Mouse (Mus musculus) forebrain, embryonic 12.5 days (tissue): Measurements from ENCODE around the gene Mmp15. TPM values are rescaled to one million over a fixed set of nuclear protein-coding genes. Genes with fewer than 3 reads are reported as not detected.

ENCODE experiments used
- ATAC-seq: fragments of 200-750 bp; cut with Nextera tagmentation; 2 replicates; pipeline ENCODE4 v1.8.0; 2017; ENCODE audit warnings: moderate TSS enrichment; ENCODE audit not compliant: low FRiP score
- H3K27ac ChIP-seq: fragments of 300-500 bp; sonication (generic); 2 replicates; pipeline ENCODE4 v1.5.1; 2016; ENCODE audit warnings: mild to moderate bottlenecking
- H3K27me3 ChIP-seq: fragments of 300-500 bp; sonication (generic); 2 replicates; pipeline ENCODE4 v1.6.1; 2016; ENCODE audit warnings: mild to moderate bottlenecking
- H3K36me3 ChIP-seq: fragments of 300-500 bp; sonication (generic); replicated peaks from 2 replicates; pipeline ENCODE4 v1.6.1; 2016; ENCODE audit warnings: mild to moderate bottlenecking
- H3K4me1 ChIP-seq: fragments of 300-500 bp; sonication (generic); 2 replicates; pipeline ENCODE4 v1.6.1; 2016
- H3K4me2 ChIP-seq: fragments of 300-500 bp; sonication (generic); 2 replicates; pipeline ENCODE4 v1.6.1; 2016; ENCODE audit warnings: mild to moderate bottlenecking, moderate library complexity
- H3K4me3 ChIP-seq: fragments of 300-500 bp; sonication (generic); replicated peaks from 2 replicates; pipeline ENCODE4 v1.5.1; 2016; ENCODE audit warnings: mild to moderate bottlenecking
- H3K9ac ChIP-seq: fragments of 300-500 bp; sonication (generic); 2 replicates; pipeline ENCODE4 v1.6.1; 2016; ENCODE audit warnings: mild to moderate bottlenecking
- H3K9me3 ChIP-seq: fragments of 300-500 bp; sonication (generic); 2 replicates; pipeline ENCODE4 v1.6.1; 2016
- WGBS: fragments of 180-500 bp; shearing (Covaris S2); methylation state at CpG from one replicate; pipeline ENCODE4 v1.1.7; 2016; 5-methylcytosine and 5-hydroxymethylcytosine counted together
- polyA plus RNA-seq: library from polyadenylated mRNA; unstranded; fragments of >200 nt; fragmentation: Nextera tagmentation; extraction: Ambion mirVana; gene quantifications from 2 replicates; pipeline ENCODE4 v1.2.1, GENCODE M21; 2016

The Mmp15 gene
- polyA plus RNA-seq, 1 experiment from 2014 or later, result 22.8 TPM

GRCm38 (mm10) chr8:95326822-95327221 is 25.2 kb upstream of the Mmp15 start:
- Histone ChIP-seq H3K9me3 (no peaks in the 10 kb centered on the region), H3K9ac (no peak overlapping the region), H3K4me3 (no peak overlapping the region), H3K27me3 (no peaks in the 10 kb centered on the region), H3K4me1 (peaks cover 14% of the 10 kb centered on the region), H3K4me2 (no peak overlapping the region), H3K27ac (no peak overlapping the region), H3K36me3 (peaks cover 64% of the 10 kb centered on the region)
- ATAC-seq, result no peak
- WGBS, result 94% methylated on average over 5 of the region's 5 CpGs

GRCm38 (mm10) chr8:95327866-95328465 is 24.1 kb upstream of the Mmp15 start:
- Histone ChIP-seq H3K9me3 (no peaks in the 10 kb centered on the region), H3K27me3 (no peaks in the 10 kb centered on the region), H3K27ac (no peak overlapping the region), H3K4me3 (no peak overlapping the region), H3K9ac (no peak overlapping the region), H3K4me2 (no peak overlapping the region), H3K4me1 (peaks cover 18% of the 10 kb centered on the region), H3K36me3 (peaks cover 64% of the 10 kb centered on the region)
- 87% methylated on average over 43 of the region's 46 CpGs for WGBS
- no peak for ATAC-seq

- H3K36me3 ChIP-seq, result peaks cover 56% of the 10 kb centered on the region
- no peak for ATAC-seq
Observed at GRCm38 (mm10) chr8:95330367-95330766, 21.7 kb upstream of the Mmp15 start.

GRCm38 (mm10) chr8:95331156-95331719 is 20.8 kb upstream of the Mmp15 start:
- Histone ChIP-seq H3K9ac (peak overlapping the region; percentile 95), H3K9me3 (no peaks in the 10 kb centered on the region), H3K4me2 (peak overlapping the region; percentile 87), H3K4me1 (peaks cover 20% of the 10 kb centered on the region), H3K36me3 (peaks cover 48% of the 10 kb centered on the region), H3K27me3 (no peaks in the 10 kb centered on the region), H3K27ac (peak overlapping the region; percentile 97), H3K4me3 (peak overlapping the region; percentile 81)
- under 1% methylated on average over 38 of the region's 38 CpGs for WGBS
- ATAC-seq, result peak; percentile 60

More at GRCm38 (mm10) chr8:95330367-95330766, 21.7 kb upstream of the Mmp15 start:
- Histone ChIP-seq H3K4me1 (peaks cover 20% of the 10 kb centered on the region), H3K9ac (peak overlapping the region; percentile 95), H3K27me3 (no peaks in the 10 kb centered on the region), H3K4me2 (peak overlapping the region; percentile 87), H3K9me3 (no peaks in the 10 kb centered on the region), H3K27ac (0 out of 2 replicates have a peak overlapping the region, but pooled peaks have one; percentile 97), H3K4me3 (peak overlapping the region; percentile 81)
- WGBS, result 74% methylated on average over 1 of the region's 1 CpGs

- Histone ChIP-seq H3K9me3 (no peaks in the 10 kb centered on the region), H3K36me3 (peaks cover 41% of the 10 kb centered on the region), H3K4me1 (peaks cover 20% of the 10 kb centered on the region), H3K9ac (peak within 1 kb of the TSS; percentile 95), H3K27me3 (no peaks in the 10 kb centered on the region), H3K4me2 (peak within 1 kb of the TSS; percentile 87), H3K27ac (peak within 1 kb of the TSS; percentile 97), H3K4me3 (peak within 1 kb of the TSS; percentile 81)
- ATAC-seq, result peak; percentile 95
- under 1% methylated on average over 67 of the region's 80 CpGs for WGBS
Observed at GRCm38 (mm10) chr8:95331720-95332436, 20.2 kb upstream of the Mmp15 start, which contains the start of the genes Zfp319 and Usb1. Gene Zfp319 (minus strand): TSS chr8:95331950. Gene Usb1 (plus strand): TSS chr8:95332284.

GRCm38 (mm10) chr8:95332437-95333199 is 19.4 kb upstream of the Mmp15 start:
- Histone ChIP-seq H3K27me3 (no peaks in the 10 kb centered on the region), H3K9ac (peak overlapping the region; percentile 95), H3K9me3 (no peaks in the 10 kb centered on the region), H3K27ac (peak overlapping the region; percentile 97), H3K4me3 (peak overlapping the region; percentile 81), H3K36me3 (peaks cover 36% of the 10 kb centered on the region), H3K4me2 (peak overlapping the region; percentile 87), H3K4me1 (peaks cover 20% of the 10 kb centered on the region)
- WGBS, result 30% methylated on average over 21 of the region's 21 CpGs
- ATAC-seq, result no peak; the same call in 1 of the 2 replicates

GRCm38 (mm10) chr8:95335706-95336105 is 16.4 kb upstream of the Mmp15 start:
- Histone ChIP-seq H3K4me3 (no peak overlapping the region), H3K9ac (no peak overlapping the region), H3K36me3 (peaks cover 26% of the 10 kb centered on the region), H3K27ac (no peak overlapping the region), H3K9me3 (no peaks in the 10 kb centered on the region), H3K4me1 (peaks cover 9% of the 10 kb centered on the region), H3K4me2 (no peak overlapping the region), H3K27me3 (no peaks in the 10 kb centered on the region)
- no peak for ATAC-seq
- 88% methylated on average over 1 of the region's 1 CpGs for WGBS

- Histone ChIP-seq H3K27me3 (no peaks in the 10 kb centered on the region), H3K27ac (no peak overlapping the region)
Observed at GRCm38 (mm10) chr8:95336363-95336762, 15.7 kb upstream of the Mmp15 start.

GRCm38 (mm10) chr8:95341721-95342120 is 10.3 kb upstream of the Mmp15 start:
- Histone ChIP-seq H3K27ac (no peak overlapping the region), H3K4me1 (no peaks in the 10 kb centered on the region), H3K9me3 (no peaks in the 10 kb centered on the region), H3K9ac (no peak overlapping the region), H3K4me2 (no peak overlapping the region), H3K4me3 (no peak overlapping the region), H3K36me3 (peaks cover 30% of the 10 kb centered on the region), H3K27me3 (no peaks in the 10 kb centered on the region)
- 60% methylated on average over 5 of the region's 5 CpGs for WGBS
- ATAC-seq, result no peak

More at GRCm38 (mm10) chr8:95336363-95336762, 15.7 kb upstream of the Mmp15 start:
- Histone ChIP-seq H3K4me2 (no peak overlapping the region), H3K4me3 (no peak overlapping the region), H3K4me1 (peaks cover 7% of the 10 kb centered on the region; the same call in 1 of the 2 replicates), H3K9me3 (no peaks in the 10 kb centered on the region), H3K9ac (no peak overlapping the region), H3K36me3 (peaks cover 26% of the 10 kb centered on the region)
- ATAC-seq, result no peak

GRCm38 (mm10) chr8:95344668-95345067 is 7.4 kb upstream of the Mmp15 start:
- H3K4me1 ChIP-seq, result peaks cover 5% of the 10 kb centered on the region; the same call in 1 of the 2 replicates
- no peak overlapping the region for H3K4me2 ChIP-seq
- WGBS, result 73% methylated on average over 6 of the region's 6 CpGs
- no peak for ATAC-seq
- no peak overlapping the region for H3K4me3 ChIP-seq
- no peaks in the 10 kb centered on the region for H3K27me3 ChIP-seq
- H3K9ac ChIP-seq, result no peak overlapping the region
- H3K27ac ChIP-seq, result no peak overlapping the region
- H3K36me3 ChIP-seq, result peaks cover 21% of the 10 kb centered on the region
- no peaks in the 10 kb centered on the region for H3K9me3 ChIP-seq

- Histone ChIP-seq H3K27ac (no peak overlapping the region), H3K9ac (no peak overlapping the region), H3K4me3 (no peak overlapping the region), H3K4me2 (no peak overlapping the region), H3K36me3 (peaks cover 16% of the 10 kb centered on the region), H3K27me3 (0 out of 2 replicates have a peak, but pooled peaks cover 4% of the 10 kb centered on the region), H3K4me1 (peaks cover 15% of the 10 kb centered on the region), H3K9me3 (no peaks in the 10 kb centered on the region)
- ATAC-seq, result peak; percentile 66
- 39% methylated on average over 8 of the region's 8 CpGs for WGBS
Observed at GRCm38 (mm10) chr8:95346643-95347545, 5.2 kb upstream of the Mmp15 start.
